Mouse (Mus musculus): Measurements from ENCODE around the gene 4430402I18Rik. TPM values are rescaled to one million over a fixed set of nuclear protein-coding genes. Genes with fewer than 3 reads are reported as not detected.

4430402I18Rik gene
- total and polyA plus RNA-seq, 3 experiments: 0.14 to 0.51 (median 0.15) TPM

DNA sequence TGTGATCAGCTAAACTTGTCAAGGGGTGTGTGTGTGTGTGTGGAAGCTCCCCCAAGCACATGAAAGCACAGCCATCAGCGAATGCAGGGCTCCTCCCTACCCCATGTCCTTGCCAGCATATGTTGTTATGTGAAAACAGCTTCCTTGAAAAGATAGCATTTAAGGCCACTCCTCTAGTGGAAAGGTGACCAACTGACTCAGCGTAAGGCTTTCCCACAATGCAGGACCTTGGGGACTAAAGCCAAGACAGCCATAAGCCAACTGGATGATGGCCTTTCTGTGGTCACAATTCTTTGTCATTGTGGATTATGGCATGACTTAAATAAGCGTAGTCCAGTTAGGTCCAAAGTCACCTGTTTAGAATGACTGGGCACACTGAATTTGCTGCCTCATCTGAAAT is 32.7 kb downstream of the 4430402I18Rik start:
- H3K9me3 ChIP-seq (replicated peaks; ENCODE audit: low read length): no peaks in the 10 kb centered on the region
- no peak for DNase-seq (ENCODE audit: extremely low read depth)
- no peak overlapping the region for H3K9ac ChIP-seq (ENCODE audit: insufficient read depth, low read depth)
- H3K4me1 ChIP-seq (ENCODE audit: control insufficient read depth in 1 of 2, insufficient read depth in 2 of 2): no peaks in the 10 kb centered on the region; a peak in 1 of 4 replicates
- dilution Hi-C loops (cut with MboI; ENCODE audit: extremely low pct_ligation_motif_present, extremely low pct_unique_long_range_greater_than_20kb, low sequenced_read_pairs) (no loop called here), in situ Hi-C loops (cut with MboI; ENCODE audit: low pct_ligation_motif_present, low pct_unique_long_range_greater_than_20kb, low sequenced_read_pairs) (no loop called here)
- H3K4me3 ChIP-seq (replicated peaks in 1 of 3; ENCODE audit: low read depth in 2 of 3, low read length in 2 of 3, poor library complexity in 1 of 3): no peak overlapping the region
- no peak overlapping the region for H3K4me2 ChIP-seq (ENCODE audit: insufficient read depth, low read depth, poor library complexity, severe bottlenecking)
- H3K27ac ChIP-seq (ENCODE audit: insufficient read depth, low read depth): no peak overlapping the region
- H3K27me3 ChIP-seq (replicated peaks): no peaks in the 10 kb centered on the region
- no peaks in the 10 kb centered on the region for H3K79me2 ChIP-seq (replicated peaks; ENCODE audit: control insufficient read depth, extremely low read depth, insufficient read depth, poor library complexity, severe bottlenecking)
- no peaks in the 10 kb centered on the region for H3K36me3 ChIP-seq (replicated peaks in 1 of 2; ENCODE audit: control insufficient read depth in 1 of 2, insufficient read depth in 1 of 2, low read length in 1 of 2)
- TF ChIP-seq PAX5 (IDR thresholded peaks at IDR 0.05; ENCODE audit: low read length) (no peak), MXI1 (IDR thresholded peaks at IDR 0.05; ENCODE audit: low read depth, low read length) (no peak), RAD21 (IDR thresholded peaks at IDR 0.05; ENCODE audit: low read depth, low read length) (no peak), ZKSCAN1 (IDR thresholded peaks at IDR 0.05; ENCODE audit: borderline replicate concordance, low read depth, low read length) (no peak), CHD1 (IDR thresholded peaks at IDR 0.05; ENCODE audit: low read depth, low read length) (no peak), JUND (conservative IDR thresholded peaks at IDR 0.05; ENCODE audit: low read depth, low read length) (no peak), USF2 (conservative IDR thresholded peaks at IDR 0.05; ENCODE audit: low read depth, low read length) (no peak), ZMIZ1 (IDR thresholded peaks at IDR 0.05; ENCODE audit: low read depth, low read length) (no peak), E2F4 (IDR thresholded peaks at IDR 0.05; ENCODE audit: insufficient replicate concordance, low read depth, low read length) (no peak), POLR2AphosphoS2 (IDR thresholded peaks at IDR 0.05; ENCODE audit: low read depth, low read length) (no peak)

DNA sequence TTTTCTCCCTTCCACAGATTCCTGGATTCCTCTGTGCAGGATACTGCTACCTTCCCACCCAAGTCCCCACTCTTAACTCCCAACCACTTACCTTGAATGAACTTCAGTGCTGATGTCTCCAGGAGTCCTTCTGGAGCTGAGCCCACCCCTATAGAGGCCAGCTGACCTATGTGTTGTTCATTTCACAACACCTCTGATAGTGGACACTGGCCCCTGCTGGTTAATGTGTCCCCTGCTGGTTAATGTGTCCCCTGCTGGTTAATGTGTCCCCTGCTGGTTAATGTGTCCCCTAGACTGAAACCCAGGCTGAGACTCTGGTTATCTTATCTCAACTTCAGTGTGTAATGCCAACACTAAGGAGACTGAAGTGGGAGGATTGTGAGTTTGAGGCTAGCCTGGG is 38.6 kb downstream of the 4430402I18Rik start:
- Histone ChIP-seq H3K27me3 (replicated peaks) (no peaks in the 10 kb centered on the region), H3K9me3 (replicated peaks; ENCODE audit: low read length) (no peaks in the 10 kb centered on the region), H3K4me1 (ENCODE audit: control insufficient read depth in 1 of 2, insufficient read depth in 2 of 2) (peaks cover 0 to 4% of the 10 kb centered on the region in 2 experiments; a peak in 1 of 4 replicates), H3K36me3 (replicated peaks in 1 of 2; ENCODE audit: control insufficient read depth in 1 of 2, insufficient read depth in 1 of 2, low read length in 1 of 2) (no peaks in the 10 kb centered on the region), H3K4me2 (ENCODE audit: insufficient read depth, low read depth, poor library complexity, severe bottlenecking) (no peak overlapping the region), H3K79me2 (replicated peaks; ENCODE audit: control insufficient read depth, extremely low read depth, insufficient read depth, poor library complexity, severe bottlenecking) (no peaks in the 10 kb centered on the region), H3K9ac (ENCODE audit: insufficient read depth, low read depth) (no peak overlapping the region), H3K27ac (ENCODE audit: insufficient read depth, low read depth) (no peak overlapping the region), H3K4me3 (replicated peaks in 1 of 3; ENCODE audit: low read depth in 2 of 3, low read length in 2 of 3, poor library complexity in 1 of 3) (no peak overlapping the region)
- no peak for TF ChIP-seq ZKSCAN1 (IDR thresholded peaks at IDR 0.05; ENCODE audit: borderline replicate concordance, low read depth, low read length)
- no peak for TF ChIP-seq MAZ (IDR thresholded peaks at IDR 0.05; ENCODE audit: low read depth, low read length)
- TF ChIP-seq ZC3H11A (IDR thresholded peaks at IDR 0.05; ENCODE audit: low read depth, low read length): no peak
- TF ChIP-seq SIN3A (IDR thresholded peaks at IDR 0.05; ENCODE audit: low read length): no peak
- no peak for TF ChIP-seq NELFE (IDR thresholded peaks at IDR 0.05; ENCODE audit: low read depth, low read length)
- TF ChIP-seq UBTF (IDR thresholded peaks at IDR 0.05; ENCODE audit: low read depth, low read length): no peak
- no peak for TF ChIP-seq EP300 (IDR thresholded peaks at IDR 0.05; ENCODE audit: low read length)
- TF ChIP-seq RCOR1 (conservative IDR thresholded peaks at IDR 0.05; ENCODE audit: low read depth, low read length): no peak
- TF ChIP-seq KAT2A (IDR thresholded peaks at IDR 0.05; ENCODE audit: insufficient replicate concordance, low read length): no peak
- no peak for TF ChIP-seq HCFC1 (IDR thresholded peaks at IDR 0.05; ENCODE audit: low read depth, low read length)
- TF ChIP-seq IRF4 (IDR thresholded peaks at IDR 0.05; ENCODE audit: low read depth, low read length): no peak
- TF ChIP-seq ETS1 (conservative IDR thresholded peaks at IDR 0.05; ENCODE audit: low read depth, low read length): no peak
- no peak for TF ChIP-seq MAFK (IDR thresholded peaks at IDR 0.05; ENCODE audit: insufficient replicate concordance, low read length)
- in situ Hi-C loops (cut with MboI; ENCODE audit: low pct_ligation_motif_present, low pct_unique_long_range_greater_than_20kb, low sequenced_read_pairs): no loop called here
- no peak for DNase-seq (ENCODE audit: extremely low read depth)
- dilution Hi-C loops (cut with MboI; ENCODE audit: extremely low pct_ligation_motif_present, extremely low pct_unique_long_range_greater_than_20kb, low sequenced_read_pairs): no loop called here
